Mouse (Mus musculus) ovary, postnatal 10 days (tissue): ENCODE data around the gene Cecr2.
A peak's percentile ranks its signal among the peaks of the same experiment; 100 is the strongest.
"Not testable (repeated sequence)": the region's sequence is repeated elsewhere in the genome, so short reads cannot be mapped to it uniquely, and the experiment has no call there.

Experiments
- DNase-seq: peaks from one replicate; pipeline ENCODE4 v3.0.0; 2022; ENCODE audit warnings: low spot score

Gene Cecr2

GRCm38 (mm10) chr6:120665816-120666760, at the start of gene Cecr2:
Gene Cecr2 (plus strand): TSS chr6:120666369.
- DNase-seq: peak; percentile 42

GRCm38 (mm10) chr6:120617586-120617985, 48.6 kb upstream of the Cecr2 start:
- no peak for DNase-seq

GRCm38 (mm10) chr6:120618518-120619402, 47.4 kb upstream of the Cecr2 start:
- DNase-seq: no peak

- DNase-seq: no peak
Measured at GRCm38 (mm10) chr6:120620193-120620592, 46.0 kb upstream of the Cecr2 start.

GRCm38 (mm10) chr6:120625081-120625480, 41.1 kb upstream of the Cecr2 start:
- DNase-seq: no peak

GRCm38 (mm10) chr6:120627096-120627495, 39.1 kb upstream of the Cecr2 start:
- DNase-seq: no peak

GRCm38 (mm10) chr6:120628963-120629362, 37.2 kb upstream of the Cecr2 start:
- no peak for DNase-seq

- no peak for DNase-seq
Measured at GRCm38 (mm10) chr6:120635391-120636028, 30.7 kb upstream of the Cecr2 start.

- no peak for DNase-seq
Measured at GRCm38 (mm10) chr6:120639547-120639946, 26.6 kb upstream of the Cecr2 start.

DNA sequence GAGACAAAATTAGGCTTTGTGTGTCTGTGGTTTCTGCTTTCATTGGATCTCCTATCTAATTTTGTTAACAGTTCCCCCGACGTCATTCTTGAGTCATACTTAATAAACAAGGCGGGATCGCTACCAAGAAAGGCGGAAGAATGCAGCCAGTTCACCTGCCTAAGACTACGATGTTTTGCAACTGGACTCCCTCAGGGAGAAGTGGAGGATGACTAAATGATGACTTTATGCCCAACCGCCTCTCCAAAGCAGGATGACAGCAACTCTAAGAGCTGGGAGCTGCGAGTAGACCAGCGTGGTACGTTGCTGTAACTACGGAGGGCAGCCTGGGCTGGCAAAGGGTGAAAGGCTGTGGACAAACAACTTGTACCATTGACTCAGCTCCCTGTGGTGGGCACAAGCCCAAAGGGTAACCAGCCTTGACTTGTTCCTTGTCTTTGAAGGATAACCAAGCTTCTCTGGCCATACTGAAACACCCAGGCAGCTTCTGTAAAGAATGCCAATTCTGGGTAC, 24.2 kb upstream of the Cecr2 start:
- DNase-seq: no peak

- DNase-seq: no peak
Measured at GRCm38 (mm10) chr6:120643776-120644175, 22.4 kb upstream of the Cecr2 start.

DNA sequence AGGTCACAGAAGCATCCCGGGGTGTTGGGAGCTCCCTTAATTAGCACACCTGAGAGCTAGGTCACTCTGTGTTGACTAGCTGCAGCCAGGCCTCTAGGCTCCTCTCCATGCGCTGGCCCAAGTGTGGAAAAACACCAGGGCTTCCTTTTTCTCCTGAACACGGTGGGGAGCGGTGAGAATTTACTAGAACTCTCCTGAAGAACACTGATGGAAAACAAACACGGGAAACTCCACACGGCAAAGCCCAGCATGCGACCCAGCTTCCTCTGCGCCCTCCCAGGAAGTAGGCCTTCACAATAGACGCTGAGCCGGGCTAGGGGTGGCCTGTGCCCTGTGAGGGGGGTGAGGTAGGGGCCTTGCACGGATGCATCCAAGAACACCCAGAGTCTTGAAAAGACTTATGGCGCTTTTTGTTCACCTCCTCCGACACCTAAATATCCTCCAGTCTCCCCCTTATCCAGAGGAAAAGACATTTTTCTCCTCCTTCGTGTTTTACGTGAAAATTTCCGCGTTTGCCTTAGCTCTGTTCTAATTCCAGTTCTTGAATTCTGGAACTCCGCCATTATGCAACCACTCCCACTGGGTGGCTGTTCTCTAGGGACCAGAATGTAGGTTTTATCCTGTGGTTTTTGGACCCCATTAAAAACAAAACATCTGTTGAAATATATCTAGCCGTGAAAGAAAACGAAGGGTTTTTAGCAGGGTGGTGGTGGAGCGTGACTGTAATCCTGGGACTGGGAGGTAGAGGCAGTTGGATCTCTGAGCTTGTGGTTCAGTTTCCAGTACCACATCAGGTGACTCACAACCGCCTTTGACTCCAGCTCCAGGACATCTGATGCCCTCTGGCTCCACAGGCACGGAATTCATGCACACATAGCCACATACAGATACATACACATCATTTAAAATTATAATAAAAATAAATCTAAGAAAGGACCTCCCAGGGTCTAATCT, 21.5 kb upstream of the Cecr2 start:
- no peak for DNase-seq

GRCm38 (mm10) chr6:120647246-120648028, 18.7 kb upstream of the Cecr2 start:
- not testable (repeated sequence) for DNase-seq

DNA sequence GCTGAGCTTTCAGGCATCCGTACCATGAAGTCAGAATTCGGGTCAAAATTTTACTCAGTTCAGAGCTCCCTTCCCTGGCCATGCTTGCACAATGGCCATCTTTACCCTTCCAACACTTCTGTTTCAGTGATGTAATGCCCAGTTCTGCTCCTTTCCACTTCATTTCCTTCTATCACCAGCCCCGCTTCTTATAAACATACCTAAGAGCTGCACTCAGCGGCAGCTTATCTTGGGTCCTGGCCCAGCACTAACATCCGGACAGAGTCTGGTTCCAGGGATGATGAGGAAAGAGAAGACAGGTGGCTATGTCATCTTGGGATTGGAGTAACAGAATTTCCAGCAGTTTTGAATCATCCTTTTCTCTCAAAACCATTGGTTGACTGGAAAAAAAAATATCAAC, 18.0 kb upstream of the Cecr2 start:
- DNase-seq: no peak

GRCm38 (mm10) chr6:120652666-120653065, 13.5 kb upstream of the Cecr2 start:
- no peak for DNase-seq

DNA sequence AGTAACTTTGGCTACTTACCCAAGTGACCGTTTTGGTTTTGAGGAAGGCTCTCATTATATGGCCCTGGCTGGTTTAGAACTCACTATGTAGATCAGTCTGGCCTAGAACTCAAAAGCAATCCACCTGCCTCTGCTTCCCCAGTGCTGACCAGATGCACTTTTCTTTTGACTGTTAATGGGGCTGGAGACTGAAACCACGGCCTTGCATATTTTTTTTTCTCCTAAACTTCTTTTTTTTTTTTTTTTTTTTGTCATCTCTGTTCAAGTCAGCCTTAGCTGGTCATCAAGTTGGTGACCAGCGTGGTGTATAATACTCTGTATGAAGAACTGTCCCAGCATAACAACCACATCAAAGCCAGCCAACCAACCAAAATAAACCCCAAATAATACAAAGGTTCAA, 10.5 kb upstream of the Cecr2 start:
- no peak for DNase-seq

GRCm38 (mm10) chr6:120658848-120659247, 7.3 kb upstream of the Cecr2 start:
- no peak for DNase-seq

DNA sequence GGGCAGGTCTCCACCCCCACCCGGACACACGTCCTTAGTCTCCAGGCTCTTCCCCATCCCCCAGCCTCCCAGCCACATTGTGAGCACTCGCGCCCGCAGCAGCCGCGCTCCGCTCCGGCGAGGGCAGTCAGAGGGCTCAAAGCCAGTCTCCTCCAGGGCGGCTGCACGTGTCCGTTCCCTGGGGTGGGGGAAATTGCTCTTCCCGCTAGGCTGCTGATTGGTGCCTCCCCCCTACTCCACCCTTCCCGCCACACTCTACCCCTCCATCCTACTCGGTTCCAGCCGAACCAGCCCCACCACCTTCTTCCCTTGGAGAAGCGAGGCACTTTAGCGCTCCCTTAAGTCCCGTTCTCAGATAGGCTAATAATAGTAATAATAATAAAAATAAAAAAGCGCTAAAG, 754 bp upstream of the Cecr2 start:
- peak; percentile 29 for DNase-seq

GRCm38 (mm10) chr6:120666761-120667421, 722 bp downstream of the Cecr2 start:
- peak; percentile 26 for DNase-seq

- no peak for DNase-seq
Measured at GRCm38 (mm10) chr6:120667422-120667781, 1.2 kb downstream of the Cecr2 start.
